Mouse (Mus musculus): ENCODE data around the gene Eif2b3. TPM values are rescaled to one million over a fixed set of nuclear protein-coding genes. Genes with fewer than 3 reads are reported as not detected.

Gene Eif2b3
- total and polyA plus RNA-seq, 2 experiments from 2014 or later = 13.1 to 56.9 TPM

DNA sequence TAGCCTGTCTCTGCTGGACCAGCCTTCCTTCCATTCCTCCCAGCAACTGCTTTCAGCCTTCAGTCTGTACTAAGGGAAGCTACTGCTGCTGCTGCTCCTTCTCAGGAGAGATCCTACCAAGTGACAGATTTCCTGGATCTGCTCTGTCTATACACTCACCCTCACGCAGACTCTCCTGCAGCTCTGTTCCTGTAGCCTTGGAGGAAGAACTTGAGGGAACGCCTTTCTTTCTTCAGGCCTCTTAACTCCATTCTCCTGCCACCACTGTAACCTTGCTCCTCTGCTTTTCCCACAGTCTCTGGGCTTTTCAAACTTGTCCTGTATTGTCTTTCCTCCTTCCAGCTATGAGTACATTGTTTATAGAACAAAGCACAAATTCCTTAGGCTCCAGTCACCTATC, 37.3 kb downstream of the Eif2b3 start:
- H3K27me3 ChIP-seq (ENCODE audit: insufficient read depth, low read length) = no peaks in the 10 kb centered on the region
- H3K9ac ChIP-seq (replicated peaks; ENCODE audit: low read length) = no peak overlapping the region
- H3K4me2 ChIP-seq (ENCODE audit: low read depth, low read length) = no peak overlapping the region
- DNase-seq (ENCODE audit: low spot score) (no peak), ATAC-seq (no peak)
- no peaks in the 10 kb centered on the region; the same call in 1 of the 2 replicates for H3K36me3 ChIP-seq (ENCODE audit: insufficient read depth, low read length)
- no peak overlapping the region for H3K27ac ChIP-seq
- H3K4me1 ChIP-seq (ENCODE audit: insufficient read depth, low read length) = no peaks in the 10 kb centered on the region
- H3K9me3 ChIP-seq (ENCODE audit: low read length) = no peaks in the 10 kb centered on the region
- TF ChIP-seq CTCF (IDR thresholded peaks at IDR 0.05; ENCODE audit: low read depth) = no peak
- WGBS = 69% methylated on average over 2 of the region's 2 CpGs
- no peak overlapping the region for H3K4me3 ChIP-seq (ENCODE audit: low read length)

DNA sequence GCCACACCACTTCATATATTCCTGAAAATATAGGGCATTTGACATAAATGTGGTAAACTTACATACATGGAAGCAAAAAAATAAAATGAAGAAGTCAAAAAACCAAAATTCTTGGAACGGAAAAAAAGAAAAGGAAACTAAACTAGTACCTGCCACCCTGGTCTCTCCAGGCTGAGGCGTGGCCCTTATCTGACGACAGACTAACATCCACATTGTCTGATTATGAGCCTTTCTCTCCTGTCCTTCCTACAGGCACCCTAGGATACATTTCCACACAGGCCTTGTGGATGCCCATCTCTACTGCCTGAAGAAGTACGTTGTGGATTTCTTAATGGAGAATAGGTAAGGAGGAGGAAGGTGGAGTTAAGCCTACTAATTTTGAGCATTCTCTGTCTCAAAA, 39.3 kb downstream of the Eif2b3 start:
- Histone ChIP-seq H3K9ac (replicated peaks; ENCODE audit: low read length) (no peak overlapping the region), H3K4me3 (ENCODE audit: low read length) (no peak overlapping the region), H3K36me3 (ENCODE audit: insufficient read depth, low read length) (no peaks in the 10 kb centered on the region; the same call in 1 of the 2 replicates), H3K27ac (no peak overlapping the region), H3K27me3 (ENCODE audit: insufficient read depth, low read length) (no peaks in the 10 kb centered on the region), H3K4me2 (ENCODE audit: low read depth, low read length) (no peak overlapping the region), H3K4me1 (ENCODE audit: insufficient read depth, low read length) (no peaks in the 10 kb centered on the region), H3K9me3 (ENCODE audit: low read length) (no peaks in the 10 kb centered on the region)
- no peak for ATAC-seq
- no peak for TF ChIP-seq CTCF (IDR thresholded peaks at IDR 0.05; ENCODE audit: low read depth)
- 95% methylated on average over 4 of the region's 4 CpGs for WGBS
- DNase-seq (ENCODE audit: low spot score) = no peak

DNA sequence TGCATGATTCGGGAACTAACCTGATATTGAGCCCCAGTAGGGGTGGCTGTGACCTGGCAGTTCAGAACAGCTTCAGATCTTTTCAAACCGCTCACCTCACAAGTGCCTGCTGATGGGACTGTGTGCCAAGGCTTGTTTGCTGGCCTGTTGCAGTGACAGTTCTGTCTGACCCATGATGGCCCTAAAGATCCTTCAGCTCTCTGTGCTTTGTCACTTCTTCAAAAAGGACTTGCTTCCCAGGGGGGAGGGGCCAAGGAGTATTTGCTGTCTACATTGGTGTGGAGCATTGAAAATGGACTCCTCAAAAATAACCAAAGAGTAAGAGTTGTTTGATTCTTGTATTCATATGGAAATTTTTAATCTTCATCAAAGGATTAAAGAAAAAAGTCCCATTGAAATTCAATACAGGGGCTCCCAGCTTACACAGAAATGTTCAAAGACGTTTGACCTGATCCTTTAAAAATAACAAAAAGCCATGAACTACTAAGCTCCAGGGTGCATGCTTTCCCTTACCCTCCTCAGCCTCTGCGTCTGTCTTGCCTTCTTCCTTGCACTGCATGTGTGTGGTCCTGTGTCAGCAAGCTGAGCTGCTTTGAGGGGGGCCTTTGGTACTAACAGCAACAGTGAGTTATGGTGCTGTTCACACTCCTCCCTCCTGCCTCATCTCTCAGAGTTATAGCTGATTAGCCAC, 43.6 kb downstream of the Eif2b3 start:
- Histone ChIP-seq H3K9ac (replicated peaks; ENCODE audit: low read length) (no peak overlapping the region), H3K9me3 (ENCODE audit: low read length) (no peaks in the 10 kb centered on the region), H3K4me1 (ENCODE audit: insufficient read depth, low read length) (no peaks in the 10 kb centered on the region), H3K36me3 (ENCODE audit: insufficient read depth, low read length) (peaks cover 24% of the 10 kb centered on the region), H3K27ac (no peak overlapping the region; the same call in 1 of the 2 replicates), H3K4me2 (ENCODE audit: low read depth, low read length) (no peak overlapping the region), H3K27me3 (ENCODE audit: insufficient read depth, low read length) (no peaks in the 10 kb centered on the region), H3K4me3 (ENCODE audit: low read length) (no peak overlapping the region)
- DNase-seq (ENCODE audit: low spot score) (no peak), ATAC-seq (peak; percentile 32; the same call in 1 of the 2 replicates)
- 28% methylated on average over 4 of the region's 4 CpGs for WGBS
- no peak for TF ChIP-seq CTCF (IDR thresholded peaks at IDR 0.05; ENCODE audit: low read depth)

DNA sequence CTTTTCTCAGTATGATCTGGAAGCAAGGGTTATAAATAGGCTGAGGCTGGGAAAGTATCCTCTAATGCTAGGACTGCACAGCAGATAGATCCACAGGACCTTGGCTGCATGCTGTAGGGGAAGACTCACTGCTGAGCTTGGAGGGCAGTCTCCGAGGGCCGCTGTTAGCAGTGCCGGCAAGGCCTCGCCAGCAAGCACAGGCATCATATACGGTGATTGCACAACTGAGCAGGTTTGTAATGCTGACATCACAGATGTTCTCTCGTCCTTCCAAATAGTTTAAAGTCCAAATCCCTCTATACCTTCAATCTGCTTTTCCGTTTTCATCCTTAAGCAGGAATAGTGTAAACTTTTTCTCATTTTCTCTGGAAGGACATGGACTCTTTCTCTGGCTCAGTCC, 48.8 kb downstream of the Eif2b3 start:
- Histone ChIP-seq H3K4me3 (ENCODE audit: low read length) (no peak overlapping the region), H3K9me3 (ENCODE audit: low read length) (no peaks in the 10 kb centered on the region), H3K27me3 (ENCODE audit: insufficient read depth, low read length) (no peaks in the 10 kb centered on the region), H3K27ac (no peak overlapping the region), H3K4me2 (ENCODE audit: low read depth, low read length) (no peak overlapping the region), H3K9ac (replicated peaks; ENCODE audit: low read length) (no peak overlapping the region), H3K36me3 (ENCODE audit: insufficient read depth, low read length) (peaks cover 51% of the 10 kb centered on the region), H3K4me1 (ENCODE audit: insufficient read depth, low read length) (no peaks in the 10 kb centered on the region)
- no peak for TF ChIP-seq CTCF (IDR thresholded peaks at IDR 0.05; ENCODE audit: low read depth)
- ATAC-seq (no peak), DNase-seq (ENCODE audit: low spot score) (no peak)
- 95% methylated on average over 7 of the region's 7 CpGs for WGBS

DNA sequence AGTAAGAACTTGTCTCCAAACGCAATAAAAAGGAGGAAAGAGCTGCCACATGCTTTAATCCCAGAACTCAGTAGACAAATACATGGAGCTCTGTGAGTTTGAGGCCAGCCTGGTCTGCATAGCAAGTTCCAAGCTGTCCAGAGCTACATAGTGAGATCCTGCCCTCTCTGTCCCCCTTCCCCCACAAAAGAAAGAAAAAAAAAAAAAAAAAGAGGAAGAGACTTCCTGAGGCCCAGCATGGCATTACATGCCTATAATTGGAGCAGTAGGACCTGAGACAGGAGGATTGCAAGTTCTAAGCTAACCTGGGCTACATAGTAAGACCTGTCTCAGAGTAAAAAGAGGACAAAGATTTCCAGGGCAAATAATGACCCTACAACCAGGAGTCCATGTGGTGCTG, 50.4 kb downstream of the Eif2b3 start:
- TF ChIP-seq CTCF (IDR thresholded peaks at IDR 0.05; ENCODE audit: low read depth) = no peak
- ATAC-seq (no peak), DNase-seq (ENCODE audit: low spot score) (no peak)
- H3K4me3 ChIP-seq (ENCODE audit: low read length) = no peak overlapping the region
- H3K9me3 ChIP-seq (ENCODE audit: low read length) = no peaks in the 10 kb centered on the region
- peaks cover 62% of the 10 kb centered on the region for H3K36me3 ChIP-seq (ENCODE audit: insufficient read depth, low read length)
- H3K4me2 ChIP-seq (ENCODE audit: low read depth, low read length) = no peak overlapping the region
- no peaks in the 10 kb centered on the region for H3K27me3 ChIP-seq (ENCODE audit: insufficient read depth, low read length)
- 100% methylated on average over 1 of the region's 1 CpGs for WGBS
- no peaks in the 10 kb centered on the region for H3K4me1 ChIP-seq (ENCODE audit: insufficient read depth, low read length)
- H3K27ac ChIP-seq = no peak overlapping the region
- H3K9ac ChIP-seq (replicated peaks; ENCODE audit: low read length) = no peak overlapping the region

DNA sequence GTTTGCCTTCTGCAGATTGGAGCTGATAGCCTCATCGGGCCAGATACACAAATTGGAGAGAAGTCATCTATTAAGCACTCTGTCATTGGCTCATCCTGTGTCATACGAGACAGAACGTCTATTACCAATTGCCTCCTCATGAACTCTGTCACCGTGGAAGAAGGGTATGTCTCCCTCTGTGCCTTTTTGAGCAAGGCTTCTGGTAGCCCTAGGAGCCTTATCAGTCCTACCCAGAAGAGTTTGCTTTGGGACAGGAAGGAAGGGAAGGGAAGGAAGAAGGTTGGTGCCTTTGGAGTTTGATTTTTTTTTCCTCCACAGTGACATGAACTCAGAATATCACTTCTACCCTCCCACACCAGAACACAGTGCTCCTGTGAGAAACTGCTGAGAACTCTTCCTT, 51.4 kb downstream of the Eif2b3 start:
- peaks cover 67% of the 10 kb centered on the region for H3K36me3 ChIP-seq (ENCODE audit: insufficient read depth, low read length)
- H3K4me1 ChIP-seq (ENCODE audit: insufficient read depth, low read length) = no peaks in the 10 kb centered on the region
- H3K9ac ChIP-seq (replicated peaks; ENCODE audit: low read length) = no peak overlapping the region
- H3K9me3 ChIP-seq (ENCODE audit: low read length) = no peaks in the 10 kb centered on the region
- no peak for TF ChIP-seq CTCF (IDR thresholded peaks at IDR 0.05; ENCODE audit: low read depth)
- no peak for ATAC-seq
- no peak overlapping the region for H3K4me3 ChIP-seq (ENCODE audit: low read length)
- no peak overlapping the region for H3K4me2 ChIP-seq (ENCODE audit: low read depth, low read length)
- no peak for DNase-seq (ENCODE audit: low spot score)
- no peaks in the 10 kb centered on the region for H3K27me3 ChIP-seq (ENCODE audit: insufficient read depth, low read length)
- WGBS = 88% methylated on average over 4 of the region's 4 CpGs
- H3K27ac ChIP-seq = no peak overlapping the region

DNA sequence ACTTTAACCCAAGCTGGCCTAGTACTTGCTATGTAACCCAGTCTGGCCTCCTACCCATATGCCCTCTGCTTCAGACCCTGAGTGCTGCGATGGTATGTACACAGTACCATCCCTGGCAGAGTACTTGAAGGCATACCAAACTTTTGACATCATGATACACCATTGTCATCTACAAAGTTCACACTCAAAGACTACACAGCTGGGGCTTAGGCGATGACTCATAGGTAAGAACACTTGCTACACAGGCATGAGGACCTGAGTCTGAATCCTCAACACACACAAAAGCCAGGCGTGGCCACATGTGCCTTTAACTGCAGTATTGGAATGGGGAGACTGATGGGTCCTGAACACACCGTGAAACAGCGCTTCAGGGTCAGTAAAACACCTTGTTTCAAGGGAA, 52.0 kb downstream of the Eif2b3 start:
- no peak overlapping the region for H3K4me2 ChIP-seq (ENCODE audit: low read depth, low read length)
- DNase-seq (ENCODE audit: low spot score) = no peak
- 91% methylated on average over 5 of the region's 5 CpGs for WGBS
- no peaks in the 10 kb centered on the region for H3K4me1 ChIP-seq (ENCODE audit: insufficient read depth, low read length)
- ATAC-seq = no peak
- H3K9ac ChIP-seq (replicated peaks; ENCODE audit: low read length) = no peak overlapping the region
- no peak for TF ChIP-seq CTCF (IDR thresholded peaks at IDR 0.05; ENCODE audit: low read depth)
- no peaks in the 10 kb centered on the region for H3K27me3 ChIP-seq (ENCODE audit: insufficient read depth, low read length)
- H3K36me3 ChIP-seq (ENCODE audit: insufficient read depth, low read length) = peaks cover 65% of the 10 kb centered on the region; the same call in 1 of the 2 replicates
- H3K4me3 ChIP-seq (ENCODE audit: low read length) = no peak overlapping the region
- no peak overlapping the region for H3K27ac ChIP-seq
- no peaks in the 10 kb centered on the region for H3K9me3 ChIP-seq (ENCODE audit: low read length)
